Mouse (Mus musculus) heart, embryonic 16.5 days (tissue): Measurements from ENCODE around the gene Olfr1104. TPM values are rescaled to one million over a fixed set of nuclear protein-coding genes. Genes with fewer than 3 reads are reported as not detected.

Source experiments
- ATAC-seq: fragments of 200-750 bp; cut with Nextera tagmentation; replicated peaks from 2 replicates; pipeline ENCODE4 v1.8.0; 2017; ENCODE audit warnings: moderate number of reproducible peaks; ENCODE audit not compliant: insufficient read depth, low FRiP score; ENCODE audit errors: extremely low read depth
- H3K27ac ChIP-seq: fragments of 300-500 bp; sonication (generic); 2 replicates; pipeline ENCODE4 v1.5.1; 2014; ENCODE audit warnings: mild to moderate bottlenecking, low read length, control low read depth, moderate library complexity
- H3K27me3 ChIP-seq: fragments of 300-500 bp; sonication (generic); 2 replicates; pipeline ENCODE4 v1.6.1; 2014; ENCODE audit warnings: low read length, mixed read lengths; ENCODE audit not compliant: control insufficient read depth, insufficient read depth
- H3K36me3 ChIP-seq: fragments of 300-500 bp; sonication (generic); 2 replicates; pipeline ENCODE4 v1.6.1; 2014; ENCODE audit not compliant: control insufficient read depth, insufficient read depth
- H3K4me1 ChIP-seq: fragments of 300-500 bp; sonication (generic); 2 replicates; pipeline ENCODE4 v1.6.1; 2014; ENCODE audit warnings: low read length, mixed read lengths; ENCODE audit not compliant: control insufficient read depth, insufficient read depth
- H3K4me2 ChIP-seq: fragments of 300-500 bp; sonication (generic); 2 replicates; pipeline ENCODE4 v1.6.1; 2014; ENCODE audit warnings: low read depth, mild to moderate bottlenecking, control low read depth, low read length
- H3K4me3 ChIP-seq: fragments of 300-500 bp; sonication (generic); 2 replicates; pipeline ENCODE4 v1.5.1; 2014; ENCODE audit warnings: mild to moderate bottlenecking, control low read depth, low read length
- H3K9ac ChIP-seq: fragments of 300-500 bp; sonication (generic); 2 replicates; pipeline ENCODE4 v1.6.1; 2014; ENCODE audit warnings: low read length, control low read depth
- H3K9me3 ChIP-seq: fragments of 300-500 bp; sonication (generic); replicated peaks from 2 replicates; pipeline ENCODE4 v1.6.1; 2016; ENCODE audit warnings: low read length; ENCODE audit not compliant: control insufficient read depth
- WGBS: fragments of 180-500 bp; shearing (Covaris S2); extraction: QIAGEN DNeasy Blood & Tissue Kit; methylation state at CpG from one replicate; pipeline ENCODE4 v1.1.7; 2014; 5-methylcytosine and 5-hydroxymethylcytosine counted together
- polyA plus RNA-seq: library from polyadenylated mRNA; unstranded; fragments of >200 nt; fragmentation: Nextera tagmentation; extraction: Ambion mirVana; gene quantifications from 2 replicates; pipeline ENCODE4 v1.2.1, GENCODE M21; 2015

The Olfr1104 gene
- not detected in 2 replicates for polyA plus RNA-seq

DNA sequence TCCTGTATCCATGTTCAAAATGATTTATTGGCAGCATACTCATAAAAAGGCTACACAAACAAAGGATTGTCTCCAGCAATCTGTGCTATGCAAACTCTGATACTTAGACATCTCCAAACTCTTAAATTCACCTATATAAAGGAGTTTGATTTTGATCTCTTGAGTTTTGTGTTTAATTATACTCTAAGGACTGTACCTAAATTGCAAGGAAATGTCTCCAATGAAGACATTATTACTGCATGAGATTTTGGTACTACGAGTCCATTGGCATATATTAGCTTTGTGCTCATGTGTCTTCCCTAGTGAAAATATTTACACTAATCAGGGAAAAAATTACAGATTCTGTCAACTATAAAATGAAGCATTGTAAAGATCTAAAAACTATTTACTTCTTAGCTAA, at the start of gene Olfr1104:
Olfr1104 (minus strand) TSS at position 101 of the 400 bp plus-strand sequence.
- Histone ChIP-seq H3K9ac (no peak within 1 kb of the TSS), H3K4me2 (no peak within 1 kb of the TSS), H3K36me3 (no peaks in the 10 kb centered on the region), H3K4me3 (no peak within 1 kb of the TSS), H3K9me3 (no peaks in the 10 kb centered on the region), H3K4me1 (no peaks in the 10 kb centered on the region), H3K27ac (no peak within 1 kb of the TSS), H3K27me3 (no peaks in the 10 kb centered on the region)
- WGBS: 76% methylated on average over 1 of the region's 1 CpGs
- ATAC-seq: no peak

DNA sequence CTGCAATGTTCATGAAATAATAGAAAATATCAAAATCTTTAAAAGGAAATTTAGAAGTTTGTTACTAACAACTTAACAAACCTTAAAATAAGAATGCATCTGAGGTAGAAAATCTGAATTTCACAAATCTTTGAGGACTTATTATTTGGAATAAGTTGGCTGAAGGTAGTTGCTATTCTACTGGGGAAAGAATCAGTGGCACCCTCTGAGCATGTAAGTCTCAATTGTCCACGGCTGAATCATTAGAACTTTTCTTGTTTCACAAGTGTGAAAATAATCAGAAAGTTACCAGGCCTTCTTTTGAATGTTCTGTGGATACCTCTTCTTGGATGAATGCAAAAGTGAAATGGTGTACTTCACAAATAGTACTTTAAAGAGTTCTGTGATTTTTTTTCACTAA, 48.8 kb upstream of the Olfr1104 start, which contains the start of gene Olfr1107:
Olfr1107 (minus strand) TSS at position 101 of the 400 bp plus-strand sequence.
- Histone ChIP-seq H3K4me2 (no peak within 1 kb of the TSS), H3K36me3 (no peaks in the 10 kb centered on the region), H3K9ac (no peak within 1 kb of the TSS), H3K27ac (no peak within 1 kb of the TSS), H3K4me3 (no peak within 1 kb of the TSS), H3K9me3 (no peaks in the 10 kb centered on the region), H3K4me1 (no peaks in the 10 kb centered on the region), H3K27me3 (no peaks in the 10 kb centered on the region)
- WGBS: 79% methylated on average over 1 of the region's 1 CpGs
- no peak for ATAC-seq

DNA sequence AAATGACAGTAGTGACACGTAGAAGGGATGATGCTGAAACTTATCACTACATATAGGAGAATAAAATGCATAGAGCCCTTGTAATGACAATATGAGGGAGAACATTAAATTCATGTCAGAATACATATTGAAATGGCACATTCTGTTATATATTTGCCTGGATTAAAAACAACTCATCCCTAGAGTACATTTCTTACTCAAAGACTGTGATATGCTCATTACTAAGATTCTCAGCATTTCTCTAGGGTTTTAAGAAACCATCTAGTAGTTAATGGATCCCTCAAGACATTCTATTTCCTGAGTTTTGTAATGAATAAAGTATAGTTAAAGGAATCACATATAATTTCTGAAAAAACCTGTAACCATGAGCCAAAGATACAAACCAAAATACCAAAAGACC, 25.3 kb upstream of the Olfr1104 start, which contains the start of gene Olfr1106:
Olfr1106 (minus strand) TSS at position 101 of the 400 bp plus-strand sequence.
- no peak for ATAC-seq
- no peaks in the 10 kb centered on the region for H3K36me3 ChIP-seq
- no peaks in the 10 kb centered on the region for H3K4me1 ChIP-seq
- H3K9ac ChIP-seq: no peak within 1 kb of the TSS
- no peak within 1 kb of the TSS for H3K27ac ChIP-seq
- no peak within 1 kb of the TSS for H3K4me2 ChIP-seq
- no peaks in the 10 kb centered on the region for H3K9me3 ChIP-seq
- H3K4me3 ChIP-seq: no peak within 1 kb of the TSS
- H3K27me3 ChIP-seq: no peaks in the 10 kb centered on the region
- 58% methylated on average over 1 of the region's 1 CpGs for WGBS

DNA sequence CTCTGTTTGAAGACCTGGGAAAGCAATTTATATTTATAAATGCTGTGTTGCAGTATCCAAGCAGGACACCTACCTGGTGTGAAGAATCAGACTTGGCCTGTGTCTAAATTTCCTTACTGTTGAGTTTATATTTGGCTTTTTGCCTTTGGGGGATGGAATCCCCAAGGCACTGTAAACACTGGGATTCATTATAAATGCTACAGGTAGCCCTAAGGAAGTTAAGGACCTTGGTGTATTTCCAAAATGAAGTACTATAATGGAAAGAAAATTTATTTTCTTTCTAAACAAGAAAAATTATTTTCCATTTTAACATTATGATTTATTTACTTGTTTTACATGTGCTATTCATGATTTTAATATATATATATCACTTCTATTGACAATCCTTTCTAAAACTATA, 9.6 kb upstream of the Olfr1104 start, which contains the start of gene Olfr1105:
Olfr1105 (minus strand) TSS at position 101 of the 400 bp plus-strand sequence.
- no peak within 1 kb of the TSS for H3K27ac ChIP-seq
- no peaks in the 10 kb centered on the region for H3K27me3 ChIP-seq
- ATAC-seq: no peak
- no peaks in the 10 kb centered on the region for H3K4me1 ChIP-seq
- H3K4me3 ChIP-seq: no peak within 1 kb of the TSS
- H3K36me3 ChIP-seq: no peaks in the 10 kb centered on the region
- H3K9ac ChIP-seq: no peak within 1 kb of the TSS
- no peaks in the 10 kb centered on the region for H3K9me3 ChIP-seq
- H3K4me2 ChIP-seq: no peak within 1 kb of the TSS

DNA sequence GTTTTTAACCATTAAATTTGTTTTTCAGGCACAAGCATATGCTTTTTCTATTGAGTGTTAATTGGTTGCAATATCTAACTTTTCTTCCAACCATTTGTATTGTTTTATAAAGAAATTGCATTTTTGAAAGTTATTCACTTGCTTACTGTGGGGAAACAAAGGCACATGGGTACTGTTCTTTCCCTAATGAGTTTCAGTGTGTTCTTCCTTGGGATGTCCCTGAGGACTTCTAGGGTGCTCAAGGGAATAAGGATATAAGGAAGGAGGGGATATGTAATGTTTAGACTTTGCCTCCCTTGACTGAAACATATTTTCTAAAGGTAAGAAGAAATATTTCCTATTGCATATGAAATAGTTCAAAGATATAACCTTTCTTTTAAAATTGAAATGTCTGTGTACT, 28.8 kb downstream of the Olfr1104 start, which contains the start of gene Olfr1102:
Olfr1102 (plus strand) TSS at position 301 of the 400 bp plus-strand sequence.
- Histone ChIP-seq H3K4me2 (no peak within 1 kb of the TSS), H3K36me3 (no peaks in the 10 kb centered on the region), H3K4me1 (no peaks in the 10 kb centered on the region), H3K9me3 (no peaks in the 10 kb centered on the region), H3K9ac (no peak within 1 kb of the TSS), H3K27ac (no peak within 1 kb of the TSS), H3K4me3 (no peak within 1 kb of the TSS), H3K27me3 (no peaks in the 10 kb centered on the region)
- ATAC-seq: no peak

DNA sequence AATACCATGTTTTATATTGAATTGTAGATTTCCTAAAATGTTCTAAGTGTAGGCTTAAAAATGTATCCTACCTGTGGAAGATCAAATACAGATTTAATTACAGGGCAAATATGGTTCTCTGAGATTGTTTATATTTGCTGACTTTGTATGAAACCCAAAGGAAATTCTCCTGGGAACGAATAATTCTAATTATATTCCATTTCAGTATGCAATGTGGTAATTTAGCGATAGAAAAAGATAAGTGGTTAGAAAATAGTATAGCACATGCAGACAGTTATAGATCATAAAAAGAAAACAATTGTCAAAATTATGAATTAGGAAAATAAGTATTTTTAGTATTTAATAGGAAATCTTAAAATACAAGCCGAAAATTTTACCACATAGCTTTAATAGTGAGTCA, 35.8 kb downstream of the Olfr1104 start, which contains the start of gene Olfr1101:
Olfr1101 (minus strand) TSS at position 101 of the 400 bp plus-strand sequence.
- Histone ChIP-seq H3K27me3 (no peaks in the 10 kb centered on the region), H3K4me2 (no peak within 1 kb of the TSS), H3K36me3 (no peaks in the 10 kb centered on the region), H3K4me1 (no peaks in the 10 kb centered on the region), H3K9ac (no peak within 1 kb of the TSS), H3K9me3 (no peaks in the 10 kb centered on the region), H3K27ac (no peak within 1 kb of the TSS), H3K4me3 (no peak within 1 kb of the TSS)
- ATAC-seq: no peak
- 67% methylated on average over 3 of the region's 3 CpGs for WGBS

DNA sequence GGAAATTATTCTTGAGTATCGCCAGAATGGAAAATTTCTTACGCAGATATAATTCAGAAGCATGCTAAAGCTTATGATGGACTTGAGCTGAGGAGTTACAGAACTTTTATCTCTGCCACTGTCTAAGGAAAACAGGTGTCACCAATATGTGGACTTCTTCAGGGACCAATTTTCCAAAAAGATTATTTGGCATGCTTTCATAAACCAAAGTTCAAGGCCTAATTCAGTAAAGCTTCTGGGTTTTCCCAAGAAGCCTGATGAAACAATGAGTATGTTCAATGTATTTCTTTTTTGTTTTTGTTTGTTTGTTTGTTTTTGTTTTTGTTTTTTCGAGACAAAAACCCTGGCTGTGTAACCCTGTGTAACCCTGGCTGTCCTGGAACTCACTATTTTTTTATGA, 47.0 kb downstream of the Olfr1104 start, which contains the start of gene Olfr1100:
Olfr1100 (minus strand) TSS at position 101 of the 400 bp plus-strand sequence.
- H3K9ac ChIP-seq: no peak within 1 kb of the TSS
- H3K27me3 ChIP-seq: no peaks in the 10 kb centered on the region
- ATAC-seq: no peak
- 67% methylated on average over 3 of the region's 3 CpGs for WGBS
- H3K4me3 ChIP-seq: no peak within 1 kb of the TSS
- H3K27ac ChIP-seq: no peak within 1 kb of the TSS
- H3K4me1 ChIP-seq: no peaks in the 10 kb centered on the region
- no peak within 1 kb of the TSS for H3K4me2 ChIP-seq
- no peaks in the 10 kb centered on the region for H3K36me3 ChIP-seq
- H3K9me3 ChIP-seq: no peaks in the 10 kb centered on the region

Other genes with a start within 250 kb of the Olfr1104 start
- not detected in 2 replicates for gene Olfr1093, start 244.6 kb downstream of the Olfr1104 start, polyA plus RNA-seq
- gene Olfr141, start 217.1 kb downstream of the Olfr1104 start, polyA plus RNA-seq: not detected in 2 replicates
- gene Olfr1094, start 202.4 kb downstream of the Olfr1104 start, polyA plus RNA-seq: not detected in 2 replicates
- gene Olfr1095, start 175.4 kb downstream of the Olfr1104 start, polyA plus RNA-seq: not detected in 2 replicates
- gene Gm13723, start 152.3 kb downstream of the Olfr1104 start, polyA plus RNA-seq: not detected in 2 replicates
- gene Olfr1097, start 134.9 kb downstream of the Olfr1104 start, polyA plus RNA-seq: not detected in 2 replicates
- not detected in 2 replicates for gene Olfr1098, start 102.5 kb downstream of the Olfr1104 start, polyA plus RNA-seq
- not detected in 2 replicates for gene Olfr1099, start 66.4 kb downstream of the Olfr1104 start, polyA plus RNA-seq
- not detected in 2 replicates for gene Olfr1100, start 47.1 kb downstream of the Olfr1104 start, polyA plus RNA-seq
- gene Olfr1101, start 35.9 kb downstream of the Olfr1104 start, polyA plus RNA-seq: not detected in 2 replicates
- gene Olfr1102, start 28.7 kb downstream of the Olfr1104 start, polyA plus RNA-seq: not detected in 2 replicates
- gene Olfr1105, start 9.5 kb upstream of the Olfr1104 start, polyA plus RNA-seq: not detected in 2 replicates
- not detected in 2 replicates for gene Olfr1106, start 25.2 kb upstream of the Olfr1104 start, polyA plus RNA-seq
- not detected in 2 replicates for gene Olfr1107, start 48.7 kb upstream of the Olfr1104 start, polyA plus RNA-seq
- gene Olfr1109, start 68.9 kb upstream of the Olfr1104 start, polyA plus RNA-seq: not detected in 2 replicates
- gene Olfr259, start 87.5 kb upstream of the Olfr1104 start, polyA plus RNA-seq: not detected in 2 replicates
- gene Olfr1110, start 113.2 kb upstream of the Olfr1104 start, polyA plus RNA-seq: not detected in 2 replicates
- not detected in 2 replicates for gene Olfr1111, start 125.5 kb upstream of the Olfr1104 start, polyA plus RNA-seq
- not detected in 2 replicates for gene Olfr1112, start 160.7 kb upstream of the Olfr1104 start, polyA plus RNA-seq
- not detected in 2 replicates for gene Olfr1113, start 181.9 kb upstream of the Olfr1104 start, polyA plus RNA-seq
- not detected in 2 replicates for gene Olfr1115, start 220.9 kb upstream of the Olfr1104 start, polyA plus RNA-seq
- not detected in 2 replicates for gene Olfr1116, start 240.5 kb upstream of the Olfr1104 start, polyA plus RNA-seq